Mouse (Mus musculus) heart, adult 2 months (tissue): ENCODE data around the gene Pde6h.

Experiments used
- EP300 ChIP-seq: fragments of 200-500 bp; IDR thresholded peaks from 2 replicates; pipeline ENCODE4 v1.6.1; 2011; ENCODE audit warnings: low read depth, low read length, control low read depth; ENCODE audit not compliant: insufficient read depth
- POLR2A ChIP-seq: fragments of 200-500 bp; IDR thresholded peaks from 2 replicates; pipeline ENCODE4 v1.6.1; 2011; ENCODE audit warnings: mild to moderate bottlenecking, low read depth, low read length, control low read depth; ENCODE audit not compliant: insufficient read depth

GRCm38 (mm10) chr6:136881678-136882077 lies 42.0 kb upstream of the Pde6h start:
- no peak for TF ChIP-seq POLR2A
- TF ChIP-seq EP300 = no peak
